Mouse (Mus musculus) left cerebral cortex, postnatal 4 days (tissue): ENCODE measurements at regions not wholly inside any gene's neighbourhood (a gene's known extent, or its start where the extent isn't known, plus 50 kb on each side); places are given as distances from the start of the nearest gene placed in this dataset.

ENCODE experiments used
- DNase-seq: peaks from one replicate; pipeline ENCODE4 v3.0.0-alpha.2; 2022
- intact Hi-C: fragments of 180-260 bp; cut with DNase I; formaldehyde crosslinking; loops from one replicate; pipeline ENCODE4 v1.15.1; 2025

- peak; percentile 96 for DNase-seq
- intact Hi-C loops = no loop called here
Measured at GRCm38 (mm10) chr4:66482495-66483291, 78.3 kb upstream of the Astn2 start.

GRCm38 (mm10) chr4:66478601-66479217, 74.3 kb upstream of the Astn2 start:
- intact Hi-C loops = no loop called here
- DNase-seq = no peak
